Mouse (Mus musculus) retina, embryonic 14.5 days (tissue): ENCODE measurements around the gene Ncoa3.

Source experiments
- DNase-seq: peaks from one replicate; pipeline ENCODE4 v3.0.0-alpha.2; 2015; ENCODE audit warnings: low spot score

Ncoa3 gene

DNA sequence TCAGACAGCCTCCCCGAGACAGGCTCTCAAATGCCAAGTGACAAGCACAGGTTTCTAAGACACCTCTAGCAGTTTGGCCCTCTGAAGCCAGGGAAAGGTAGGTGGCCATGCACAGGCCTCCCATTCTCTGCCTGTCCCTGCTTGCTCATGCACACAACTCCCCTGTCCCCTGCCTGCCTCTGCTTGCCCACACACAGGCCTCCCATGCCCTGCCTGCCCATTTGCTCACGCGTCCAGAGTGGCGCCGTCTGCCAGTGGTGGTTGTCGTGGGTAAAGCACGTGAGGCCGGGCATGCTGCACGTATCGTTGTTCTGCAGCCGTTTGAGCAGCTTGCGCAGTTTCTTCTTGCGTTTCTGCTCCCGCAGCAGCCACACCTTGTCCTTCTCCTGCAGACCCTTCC lies 86.8 kb downstream of the Ncoa3 start:
- DNase-seq = no peak

DNA sequence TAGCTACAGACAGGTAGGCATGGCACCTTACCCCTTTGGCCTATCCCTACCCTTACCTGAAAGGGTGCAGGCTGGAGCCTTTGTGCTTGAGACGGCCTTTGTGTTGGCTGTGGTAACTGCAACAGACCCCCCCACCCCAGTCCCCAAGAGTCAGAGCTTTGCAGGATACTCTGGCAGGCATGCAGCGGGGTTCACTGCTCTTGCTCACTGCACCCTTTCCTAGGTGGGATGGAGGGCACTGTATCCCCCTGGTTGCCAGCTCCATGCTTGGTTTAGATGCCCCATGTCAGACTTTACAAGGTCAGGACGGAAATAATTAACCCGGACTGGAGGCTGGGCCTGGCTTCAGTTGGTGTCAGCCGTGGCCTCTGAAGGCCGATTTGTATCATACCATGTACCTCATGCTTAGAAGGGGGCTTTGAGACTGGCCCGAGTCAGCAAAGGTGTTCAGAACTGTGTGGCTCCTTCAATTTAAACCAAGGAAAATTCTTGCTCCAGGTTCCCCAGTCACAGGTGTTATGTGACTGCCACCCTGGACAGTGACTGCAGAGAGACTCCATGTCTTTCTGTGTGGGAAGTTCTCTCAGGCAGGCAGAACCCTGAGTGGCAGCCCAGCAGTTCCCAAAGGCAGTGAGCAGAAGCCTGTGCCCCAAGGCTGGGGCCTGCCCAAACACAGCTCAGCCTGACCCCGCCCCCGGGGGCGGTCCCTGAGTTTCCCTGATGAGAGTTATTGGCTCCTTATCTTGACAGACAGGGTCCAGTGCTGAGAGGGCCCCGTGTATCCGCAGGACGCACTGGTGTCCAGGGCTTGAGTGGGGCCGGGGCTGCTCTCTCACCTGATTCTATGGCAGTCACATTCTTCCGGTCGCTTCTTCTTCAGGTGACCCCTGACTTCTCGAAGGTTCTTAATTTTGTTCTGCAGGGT lies 87.8 kb downstream of the Ncoa3 start:
- peak; percentile 76 for DNase-seq

DNA sequence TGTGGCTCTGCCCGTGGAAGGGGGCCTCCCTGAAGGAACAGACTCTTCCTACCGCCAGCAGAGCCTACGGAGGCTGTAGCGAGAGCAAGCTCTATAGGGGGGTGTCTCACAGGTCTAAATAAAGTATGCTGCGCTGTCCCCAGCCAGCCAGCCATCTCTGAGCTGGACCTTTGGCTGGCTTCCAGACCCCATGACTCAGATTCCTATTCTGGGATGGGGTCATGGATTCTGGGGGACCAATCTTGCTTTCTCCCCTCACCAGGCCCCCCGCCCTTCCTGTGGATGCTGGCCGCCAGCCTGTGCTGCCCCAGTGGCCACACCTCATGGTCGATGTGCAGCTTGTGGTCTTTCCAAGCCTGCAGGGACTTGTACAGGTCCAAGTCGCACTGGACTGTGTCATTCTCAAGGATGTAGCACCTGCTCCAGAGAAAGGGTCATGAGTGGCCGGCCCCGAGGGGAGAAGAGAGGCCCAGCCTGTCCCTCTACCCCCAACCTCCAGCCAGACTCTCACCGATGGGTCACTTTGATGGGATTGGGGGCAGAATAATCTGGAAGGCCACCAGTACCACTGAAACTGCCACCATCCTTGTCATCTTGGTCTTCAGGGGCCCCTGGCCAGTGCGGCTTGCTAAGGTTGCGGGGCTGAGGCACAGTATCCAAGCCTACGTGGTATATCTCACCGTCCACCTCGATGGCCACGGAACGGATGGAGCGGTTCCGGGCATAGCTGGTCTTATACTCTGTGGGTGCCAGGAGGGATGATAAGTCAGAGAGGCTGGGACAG lies 88.7 kb downstream of the Ncoa3 start:
- no peak for DNase-seq

DNA sequence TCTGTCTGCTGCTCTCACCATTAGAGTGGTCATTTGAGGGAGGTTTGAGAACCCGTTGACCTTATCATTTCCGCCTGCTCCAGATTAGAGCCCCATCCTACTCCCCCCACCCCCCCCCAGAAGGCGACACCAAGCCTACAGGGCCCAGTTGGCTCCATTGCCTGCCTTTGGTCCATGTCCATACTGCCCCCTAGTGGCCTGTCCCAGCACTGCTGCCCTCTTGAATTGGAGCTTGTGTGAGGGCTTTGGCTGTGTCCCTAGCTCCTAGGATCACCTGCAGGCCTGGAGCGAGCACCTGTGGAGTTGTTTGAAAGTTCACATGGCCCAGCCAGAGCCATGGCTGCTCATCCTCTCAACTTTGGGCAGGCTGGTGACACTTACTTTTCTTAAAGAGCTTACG lies 89.8 kb downstream of the Ncoa3 start:
- peak; percentile 87 for DNase-seq

DNA sequence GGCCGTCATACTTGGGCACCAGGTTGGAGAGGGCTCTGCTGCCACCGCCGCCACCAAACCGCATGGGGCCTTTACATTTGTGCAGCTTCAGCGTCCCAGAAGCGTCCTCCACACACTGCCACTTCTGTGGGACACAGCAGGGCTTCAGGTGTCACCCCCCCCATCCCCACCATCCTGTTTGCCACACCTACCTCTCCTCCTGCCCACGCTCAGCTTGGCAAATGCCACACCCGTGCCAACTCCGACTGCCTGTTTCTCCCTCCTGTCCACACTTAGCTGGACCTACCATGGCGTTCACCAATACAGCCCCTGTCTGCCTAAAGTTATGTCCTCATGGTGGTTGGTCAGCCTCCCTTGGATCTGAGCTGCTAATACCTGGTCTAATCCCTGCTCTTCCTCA lies 90.2 kb downstream of the Ncoa3 start:
- no peak for DNase-seq

DNA sequence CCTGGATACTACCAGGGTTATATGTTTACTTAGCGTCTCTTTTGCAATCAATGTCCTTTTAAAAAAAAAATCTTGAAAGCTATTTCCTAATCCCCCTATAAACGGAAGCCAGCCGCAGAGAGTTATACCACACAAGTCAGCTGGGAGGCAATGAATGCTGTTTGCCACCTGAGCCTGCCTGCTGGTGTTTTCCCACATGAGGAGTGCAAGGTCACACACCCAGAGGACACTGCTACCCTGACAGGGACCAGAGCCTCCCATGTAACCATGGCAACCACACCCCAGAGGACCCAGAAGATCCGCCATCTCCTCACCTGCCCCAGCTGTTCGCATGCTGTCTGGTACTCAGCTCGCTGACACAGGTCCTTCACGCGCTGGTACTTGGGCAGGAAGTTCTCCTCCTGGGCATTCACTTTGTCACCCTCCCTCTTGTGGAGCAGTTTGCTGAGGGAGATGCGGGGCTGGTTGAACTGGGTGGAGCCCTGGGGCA lies 91.2 kb downstream of the Ncoa3 start:
- no peak for DNase-seq

DNA sequence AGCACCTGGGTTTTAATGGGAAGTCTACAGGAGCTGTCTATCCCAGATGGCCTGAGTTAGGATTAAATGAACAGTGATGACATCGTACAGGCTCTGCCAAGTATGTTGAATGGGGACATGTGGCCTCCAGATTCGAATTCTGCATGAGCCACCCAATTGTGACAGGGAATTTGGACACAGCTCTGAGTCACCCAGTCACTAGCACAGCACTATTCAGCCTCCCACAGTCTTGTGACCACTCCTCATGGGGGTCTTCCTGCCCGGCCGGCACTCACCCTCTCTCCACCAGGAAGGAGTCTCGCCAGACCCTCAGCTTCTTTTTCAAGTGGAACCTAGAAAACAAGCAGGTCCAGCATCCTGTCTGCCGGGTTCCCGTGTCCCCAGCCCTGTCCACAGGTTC lies 91.7 kb downstream of the Ncoa3 start:
- DNase-seq = no peak

DNA sequence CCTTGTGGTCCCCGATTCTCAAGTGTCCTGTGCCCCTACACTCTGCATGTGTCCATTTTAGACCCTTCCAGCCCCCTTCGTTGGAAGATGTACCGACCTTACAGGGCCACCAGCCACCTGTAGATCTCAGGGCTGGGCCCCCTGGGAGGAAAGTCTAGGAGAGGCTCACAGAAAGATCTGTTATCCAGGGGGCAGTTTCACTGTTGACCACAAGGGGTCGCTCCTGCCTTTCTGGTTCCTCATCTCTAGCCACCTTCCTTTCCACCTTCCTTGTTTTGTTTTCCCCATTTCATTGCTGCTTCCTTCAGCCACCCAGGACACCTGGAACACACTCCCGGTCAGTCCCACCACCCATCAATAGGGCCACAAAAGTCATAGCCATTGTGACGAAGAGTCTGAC lies 92.5 kb downstream of the Ncoa3 start:
- peak; percentile 87 for DNase-seq

DNA sequence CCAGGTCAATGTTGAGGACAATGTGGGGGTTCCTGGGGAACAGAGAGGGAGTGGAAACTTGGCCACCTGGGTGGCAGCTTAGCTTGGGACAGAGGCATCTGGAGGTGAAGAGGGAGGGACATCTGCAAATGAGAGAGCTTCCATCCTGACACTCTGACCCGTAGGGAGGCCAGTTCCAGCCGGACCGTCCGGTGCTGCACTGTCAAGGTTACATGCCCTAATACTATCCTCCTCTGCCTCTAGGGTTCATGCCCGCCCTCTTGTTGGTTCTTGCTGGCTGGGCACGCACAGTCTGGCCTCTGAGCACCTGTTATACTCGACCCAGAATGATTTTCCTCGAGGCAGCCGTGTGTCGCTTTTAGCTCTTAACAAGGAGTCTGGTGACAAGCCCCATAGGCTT lies 93.3 kb downstream of the Ncoa3 start:
- DNase-seq = no peak

DNA sequence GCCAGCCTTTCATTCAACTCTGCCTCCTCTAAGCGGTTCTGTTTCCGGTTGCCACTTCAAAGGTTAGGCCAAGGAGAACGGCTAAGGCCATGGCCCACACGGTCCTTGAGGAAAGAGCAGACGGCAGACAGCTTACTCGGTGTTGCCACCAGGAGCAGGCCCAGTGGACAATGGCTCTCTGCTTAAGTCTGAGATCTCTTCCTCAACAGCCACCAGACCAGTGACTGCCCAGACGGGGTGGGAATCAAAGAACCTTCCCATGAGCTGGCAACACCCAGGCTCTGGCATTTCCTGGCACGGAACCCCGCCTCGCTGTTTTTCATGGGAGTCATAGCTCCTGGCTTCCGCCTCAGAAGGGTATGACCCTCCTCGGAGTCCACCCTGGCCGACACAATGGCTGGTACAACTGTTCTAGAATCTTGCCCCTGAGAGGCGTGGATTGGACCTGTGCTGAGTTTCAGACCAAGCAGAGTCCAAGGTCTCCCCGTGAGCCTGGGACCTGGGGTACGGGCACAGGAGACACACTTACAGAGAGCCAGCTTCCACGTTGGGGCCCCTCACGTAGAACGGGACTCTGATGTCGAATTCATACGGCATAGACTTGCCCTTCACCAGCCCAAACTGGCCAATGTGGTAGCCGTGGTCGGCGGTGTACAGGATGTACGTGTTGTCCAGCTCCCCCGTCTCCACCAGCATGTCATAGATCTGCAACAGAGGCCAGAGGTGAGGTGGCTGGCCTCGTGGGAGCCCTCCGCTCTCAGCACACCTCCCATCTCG lies 94.2 kb downstream of the Ncoa3 start:
- no peak for DNase-seq

DNA sequence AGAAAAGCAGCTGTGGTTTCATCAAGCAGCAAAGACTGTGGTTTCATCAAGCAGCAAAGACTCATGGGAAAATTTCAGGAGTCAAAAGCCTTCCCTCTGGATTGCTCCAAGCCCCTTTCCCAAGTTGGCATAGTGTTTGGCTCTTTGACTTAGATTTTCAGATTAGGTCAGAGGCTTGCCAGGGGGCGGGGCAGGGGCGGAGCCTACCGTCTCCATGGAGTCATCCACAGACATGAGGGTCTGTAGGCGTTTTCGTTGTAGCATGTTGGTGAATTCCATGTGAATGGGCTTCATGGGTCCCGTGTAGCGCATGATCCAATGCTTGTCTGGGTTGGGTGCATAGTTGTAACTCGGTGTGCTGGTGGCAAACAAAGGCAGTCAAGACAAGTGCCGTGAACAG lies 96.6 kb downstream of the Ncoa3 start:
- DNase-seq = no peak

DNA sequence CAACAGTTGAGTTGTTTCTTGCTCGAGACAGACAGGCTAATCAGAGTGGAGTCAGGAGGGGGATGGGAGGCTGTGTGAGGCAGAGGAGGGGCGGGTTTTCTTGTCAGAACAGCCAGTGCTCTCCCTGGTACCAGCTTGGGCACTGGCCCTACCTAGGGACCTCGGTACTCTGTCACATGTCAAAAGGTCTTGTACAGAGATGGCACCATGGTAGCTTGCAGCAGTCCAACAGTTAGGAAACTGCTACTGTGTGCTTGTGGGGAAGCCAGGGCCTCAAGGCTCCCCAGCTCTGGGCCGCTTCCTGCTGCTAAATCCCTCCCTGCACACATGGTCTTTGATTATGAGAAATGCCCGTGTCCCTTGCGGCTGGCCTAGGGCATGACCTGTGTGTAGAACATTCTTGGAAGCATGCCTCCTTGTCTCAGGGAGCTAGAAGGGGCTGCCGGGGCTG lies 97.7 kb downstream of the Ncoa3 start:
- peak; percentile 60 for DNase-seq

DNA sequence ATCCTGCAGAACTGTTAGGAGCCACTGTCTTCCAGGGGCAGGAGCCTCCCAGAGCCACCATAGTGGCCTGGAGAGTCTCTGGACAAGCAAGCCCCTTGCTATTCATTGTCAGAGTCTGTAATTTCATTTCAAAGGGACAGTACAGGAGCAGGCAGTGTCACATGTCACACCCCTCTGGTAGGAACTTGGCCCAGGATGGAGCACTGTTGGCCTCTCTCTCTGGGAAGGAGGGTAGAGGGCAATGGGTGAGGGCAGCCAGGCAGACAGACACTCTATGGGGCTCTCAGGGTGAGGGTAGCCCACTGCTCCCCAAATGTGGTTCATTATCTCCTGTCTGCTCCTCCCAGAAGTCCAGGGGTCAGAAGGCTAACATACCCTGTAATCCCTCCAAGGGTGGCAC lies 99.2 kb downstream of the Ncoa3 start:
- DNase-seq = no peak

DNA sequence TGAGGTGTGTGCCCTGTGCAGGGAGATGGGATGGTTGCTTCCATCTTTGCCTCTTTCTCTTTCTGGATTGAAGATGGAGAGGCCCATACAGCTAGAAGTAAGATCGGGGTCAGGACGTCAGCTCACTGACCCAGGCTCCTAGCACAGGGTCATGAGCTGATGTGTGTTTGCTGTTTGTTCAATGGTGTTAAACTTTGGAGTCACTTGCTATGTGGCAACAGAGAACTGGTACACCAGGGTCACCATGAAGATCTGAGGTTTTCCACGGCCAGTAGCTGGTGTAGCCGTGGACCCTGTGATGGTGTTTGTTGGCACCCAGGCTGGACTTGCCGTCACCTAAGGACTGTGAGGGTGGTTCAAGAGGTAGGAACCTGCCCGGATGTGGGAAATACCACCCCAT lies 100.0 kb downstream of the Ncoa3 start:
- no peak for DNase-seq

DNA sequence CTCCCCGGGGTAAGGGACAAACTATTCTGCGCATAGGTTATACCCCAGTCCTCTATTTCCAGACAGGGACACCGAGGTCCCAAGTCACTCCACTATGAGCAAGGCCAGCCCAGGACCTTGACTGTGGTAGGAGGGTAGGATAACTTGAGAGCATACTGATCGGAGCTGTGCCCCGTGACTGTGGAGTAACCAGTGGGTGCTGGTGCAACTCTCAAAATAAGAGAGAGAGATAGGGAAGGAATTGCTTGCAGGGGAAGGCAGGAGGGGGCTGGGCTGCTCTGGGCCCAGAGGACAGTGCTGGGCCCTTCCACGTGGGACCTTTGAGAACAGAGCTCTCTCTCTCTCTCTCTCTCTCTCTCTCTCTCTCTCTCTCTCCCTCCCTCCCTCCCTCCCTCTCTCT lies 103.9 kb downstream of the Ncoa3 start:
- no peak for DNase-seq

DNA sequence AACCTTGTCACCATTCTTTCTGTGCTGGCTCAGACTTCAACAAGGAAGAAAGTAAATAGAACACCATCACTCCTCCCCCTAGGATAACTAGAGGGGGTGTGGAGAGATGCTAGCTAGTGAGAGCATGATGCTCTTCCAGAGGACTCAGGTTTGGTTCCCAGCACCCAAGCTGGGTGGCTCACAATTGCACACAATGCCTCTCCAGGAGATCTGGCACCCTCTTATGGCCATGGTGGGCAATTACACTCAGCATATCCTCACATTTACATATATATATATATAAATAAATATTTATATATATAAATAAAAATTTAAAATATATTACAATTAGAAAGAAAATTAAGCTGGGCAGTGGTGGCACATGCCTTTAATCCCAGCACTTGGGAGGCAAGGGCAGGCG lies 104.4 kb downstream of the Ncoa3 start:
- no peak for DNase-seq

DNA sequence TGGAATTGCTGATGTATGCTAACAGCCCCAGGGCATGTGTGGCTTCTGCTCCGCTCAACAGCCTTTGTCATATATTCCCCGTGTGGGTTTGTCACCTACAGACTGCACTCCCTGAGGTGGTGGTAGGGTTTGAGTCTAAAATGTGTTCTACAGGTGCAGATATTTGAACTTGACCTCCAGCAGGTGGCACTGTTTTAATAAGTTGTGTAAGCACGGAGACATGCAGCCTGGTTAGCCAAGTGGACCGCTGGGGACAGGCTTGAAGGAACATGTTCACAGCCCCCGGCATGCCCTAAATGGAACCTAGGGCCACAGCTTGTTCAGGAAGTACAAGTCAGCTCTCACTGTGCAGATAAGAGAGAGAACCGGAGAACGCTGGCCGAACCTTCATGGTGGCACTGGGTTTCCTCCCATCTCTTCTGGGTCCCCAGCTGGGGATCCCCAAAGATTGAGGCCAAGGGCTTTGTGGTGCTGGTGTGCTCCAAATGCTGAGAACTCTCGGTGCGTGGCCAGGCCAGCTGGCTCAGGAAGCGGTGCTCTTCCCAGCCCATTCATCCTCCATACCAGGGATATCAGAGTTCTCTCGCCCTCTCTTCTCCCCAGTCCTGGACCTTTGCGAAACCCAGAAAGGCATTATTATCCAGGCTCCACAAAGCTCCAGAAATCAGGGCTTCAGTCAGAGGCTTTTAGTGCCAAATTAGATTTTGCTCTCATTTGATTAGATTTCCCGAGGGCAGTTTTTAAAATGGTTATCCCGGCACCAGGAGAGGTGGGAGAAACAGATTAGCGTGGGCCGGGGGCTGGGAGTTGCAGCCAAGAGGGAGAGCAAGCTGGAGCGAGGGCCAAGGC lies 105.2 kb downstream of the Ncoa3 start:
- peak; percentile 63 for DNase-seq

DNA sequence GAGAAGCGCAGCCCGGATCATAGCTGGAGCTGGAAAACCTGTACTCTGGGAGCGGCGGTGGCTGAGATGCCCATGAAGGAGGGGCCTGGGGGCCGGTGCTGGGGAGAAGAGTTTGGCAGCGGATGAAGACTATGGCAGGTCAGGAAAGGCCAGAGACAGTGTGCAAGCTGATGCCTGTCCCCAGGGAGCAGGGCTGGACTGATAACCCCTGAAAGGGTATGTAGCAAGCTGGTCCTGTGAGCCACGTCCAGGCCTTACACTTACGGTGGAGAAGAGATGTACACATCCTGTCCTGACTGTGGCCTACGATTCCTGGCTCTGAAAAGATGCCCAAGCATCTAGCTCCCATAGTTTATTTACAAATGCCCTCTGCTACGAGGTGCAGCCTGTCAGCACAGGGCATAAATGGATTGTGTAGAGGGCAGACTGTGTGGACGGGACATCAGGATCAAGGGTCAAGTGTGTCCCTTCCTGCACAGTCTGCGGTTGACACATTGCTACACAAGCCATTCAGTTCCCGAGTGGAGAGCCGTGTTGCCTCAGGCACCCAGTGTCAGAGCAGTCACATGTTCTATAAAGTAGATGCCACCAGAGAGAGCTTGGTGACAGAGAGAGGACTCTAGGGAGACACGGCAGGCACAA lies 106.0 kb downstream of the Ncoa3 start:
- no peak for DNase-seq

DNA sequence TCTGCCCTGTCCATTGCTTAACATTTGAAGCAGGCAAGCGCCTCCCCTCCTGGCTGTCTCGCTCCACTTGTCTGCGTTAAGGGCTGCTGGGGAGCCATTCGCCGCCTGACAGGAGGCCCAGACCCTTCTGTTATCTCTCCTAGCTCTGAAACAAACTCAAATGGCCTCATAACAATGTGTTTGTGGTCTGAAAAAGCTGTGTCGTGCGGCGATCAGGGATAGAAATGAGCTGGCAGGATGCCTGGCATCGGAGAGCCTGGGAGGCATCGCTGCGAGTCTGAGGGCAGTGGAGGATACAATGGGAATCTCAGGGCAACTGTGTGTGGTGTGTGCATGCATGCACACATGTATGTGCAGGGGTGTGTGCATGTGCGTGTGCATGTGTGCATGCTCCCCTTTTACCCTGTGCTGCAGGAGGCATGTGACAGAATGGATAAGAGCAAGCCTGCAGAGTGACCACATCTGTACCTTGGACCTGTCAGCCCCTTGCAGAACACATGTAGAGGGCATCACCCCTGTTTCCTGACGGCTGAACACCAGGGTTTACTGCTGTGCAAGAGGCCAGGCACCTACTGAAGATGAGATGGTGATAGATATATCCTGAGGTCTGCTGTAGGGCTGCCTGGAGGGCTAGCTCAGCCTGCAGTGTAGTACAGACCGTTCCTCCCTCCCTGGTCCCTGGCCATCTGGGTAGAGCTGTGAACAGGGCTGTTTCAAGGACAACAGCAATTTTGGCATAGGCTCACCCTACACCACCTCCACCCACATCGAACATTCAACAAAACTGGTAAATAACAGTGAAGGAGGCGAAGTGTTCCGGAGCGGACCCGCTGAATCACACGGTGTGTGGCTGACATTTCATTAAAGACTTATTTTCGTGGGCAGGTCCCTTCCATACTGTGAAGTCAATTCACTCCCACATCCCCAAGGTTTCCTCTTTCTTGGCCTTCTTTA lies 108.2 kb downstream of the Ncoa3 start:
- no peak for DNase-seq

DNA sequence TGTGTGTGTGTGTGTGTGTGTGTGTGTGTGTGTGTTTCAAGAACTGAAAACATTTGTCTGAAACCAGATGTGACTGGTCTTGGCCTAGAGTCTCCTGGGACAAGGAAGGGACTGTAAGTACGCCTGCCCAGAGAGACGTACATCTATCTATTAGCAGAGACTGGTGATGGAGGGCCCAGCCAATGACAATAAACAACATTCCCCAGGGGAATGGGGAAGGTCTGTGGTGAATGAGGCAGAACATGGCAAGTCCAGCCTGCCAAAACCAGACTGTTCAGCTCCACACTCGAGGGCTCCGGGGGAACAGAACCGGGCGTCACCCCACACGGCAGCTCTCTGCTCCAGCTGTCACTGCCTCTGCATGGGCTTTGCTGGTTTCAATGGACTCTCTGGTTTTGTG lies 110.5 kb downstream of the Ncoa3 start:
- DNase-seq = peak; percentile 35
